Mouse (Mus musculus) embryo, embryonic 11.5 days (tissue): ENCODE measurements around the gene Sf3b6.
A peak's percentile ranks its signal among the peaks of the same experiment; 100 is the strongest.

Source experiments
- DNase-seq: peaks from one replicate; pipeline ENCODE4 v3.0.0-alpha.2; 2012; ENCODE audit warnings: low read depth, low spot score

Gene Sf3b6

DNA sequence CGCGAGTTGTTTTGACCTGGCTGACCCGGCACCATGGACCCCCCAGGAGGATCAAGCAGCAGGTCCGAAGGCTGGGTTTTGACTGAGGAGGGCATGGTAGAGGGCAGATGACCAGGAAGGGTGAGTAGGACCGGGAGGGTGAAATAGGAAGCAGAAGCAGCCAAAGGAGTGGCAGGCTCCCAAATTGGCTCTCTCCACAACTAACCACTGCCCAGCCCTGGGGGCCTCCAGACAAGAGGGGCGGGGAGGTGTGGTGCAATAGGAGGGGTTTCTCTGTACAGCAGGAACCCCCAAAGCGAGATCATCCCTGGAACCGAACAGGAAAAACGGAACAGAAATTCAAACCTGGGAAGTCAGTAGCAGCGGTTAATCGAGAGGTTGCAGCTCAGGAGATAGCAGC is 23.4 kb downstream of the Sf3b6 start:
- no peak for DNase-seq

DNA sequence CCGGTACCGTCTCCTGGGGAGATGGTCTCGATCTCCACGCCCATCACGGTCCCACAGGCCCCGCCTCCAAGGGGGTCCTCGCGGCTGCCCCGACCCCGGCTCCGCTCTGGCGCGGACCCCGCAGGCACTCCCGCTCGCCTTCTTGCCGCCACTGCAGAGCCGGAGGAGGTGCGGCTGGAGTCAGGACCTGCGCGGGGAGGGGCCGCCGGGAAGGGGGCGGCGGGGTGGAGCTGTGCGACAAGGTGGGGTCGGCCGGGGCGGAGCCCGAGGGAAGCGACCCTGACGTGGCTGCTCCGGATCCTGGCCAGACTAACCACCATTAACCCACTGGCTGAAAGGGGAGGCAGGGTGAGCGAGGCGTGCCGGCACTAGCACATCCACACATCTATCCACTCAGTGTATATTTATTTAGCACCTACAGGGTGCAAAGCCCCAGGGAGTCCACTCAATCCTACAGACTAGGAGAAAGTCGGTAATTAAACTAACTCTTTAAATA is 24.1 kb downstream of the Sf3b6 start, which contains the start of gene Fkbp1b:
TSS of gene Fkbp1b (minus strand) at position 200 of the 496 bp plus-strand sequence.
- peak; percentile 46 for DNase-seq

DNA sequence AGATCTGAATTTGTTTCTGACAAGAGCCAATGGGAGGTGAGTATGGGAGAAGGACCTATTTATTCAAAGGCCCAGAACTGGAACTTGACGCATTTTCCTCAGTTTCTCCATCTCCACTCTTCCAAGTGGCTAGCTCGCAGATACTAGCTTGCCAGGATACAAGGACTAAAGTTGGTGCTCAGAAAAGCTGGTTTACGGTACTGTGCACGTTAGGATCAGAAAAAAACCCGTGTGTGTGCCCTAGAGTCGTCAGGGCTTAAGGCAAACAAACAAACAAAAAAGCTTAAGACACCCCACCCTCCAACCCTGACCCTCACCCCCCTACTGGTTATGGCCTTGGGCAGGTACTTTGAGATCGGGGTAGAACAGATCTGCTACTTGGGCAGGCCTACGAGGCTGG is 25.1 kb downstream of the Sf3b6 start:
- no peak for DNase-seq

DNA sequence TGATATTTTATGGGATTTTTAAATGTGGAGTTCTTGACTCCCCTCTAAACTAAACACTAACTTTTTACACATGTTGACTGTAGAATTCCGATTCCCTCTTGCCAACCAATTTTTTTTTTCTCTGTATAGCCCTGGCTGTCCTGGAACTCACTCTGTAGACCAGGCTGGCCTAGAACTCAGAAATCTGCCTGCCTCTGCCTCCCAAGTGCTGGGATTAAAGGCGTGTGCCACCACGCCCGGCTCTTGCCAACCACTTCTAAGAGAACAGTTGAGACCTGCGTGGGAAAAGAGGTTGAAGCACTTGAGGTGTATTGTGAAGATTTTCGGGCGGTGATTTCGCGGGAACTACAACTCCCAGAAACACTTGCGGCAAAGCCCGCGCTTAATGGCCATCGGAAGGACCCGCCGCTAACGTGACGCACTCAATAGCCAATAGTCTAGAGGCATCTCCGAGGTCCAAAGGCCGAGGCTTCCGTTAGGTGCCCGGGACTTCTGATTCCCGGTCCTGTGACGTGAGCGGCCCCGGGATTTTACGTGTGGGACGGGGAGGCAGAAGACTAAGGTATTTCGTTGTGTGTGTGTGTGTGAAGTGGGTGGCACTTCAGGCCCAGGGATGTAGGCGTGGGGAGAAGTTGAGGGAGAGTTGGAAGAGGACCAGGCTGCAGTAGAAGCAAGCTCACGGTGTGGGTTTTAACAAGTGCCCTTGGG is 25.7 kb downstream of the Sf3b6 start, which contains the start of gene Wdcp:
TSS of gene Wdcp (plus strand) at position 414 of the 708 bp plus-strand sequence.
- peak; percentile 83 for DNase-seq

DNA sequence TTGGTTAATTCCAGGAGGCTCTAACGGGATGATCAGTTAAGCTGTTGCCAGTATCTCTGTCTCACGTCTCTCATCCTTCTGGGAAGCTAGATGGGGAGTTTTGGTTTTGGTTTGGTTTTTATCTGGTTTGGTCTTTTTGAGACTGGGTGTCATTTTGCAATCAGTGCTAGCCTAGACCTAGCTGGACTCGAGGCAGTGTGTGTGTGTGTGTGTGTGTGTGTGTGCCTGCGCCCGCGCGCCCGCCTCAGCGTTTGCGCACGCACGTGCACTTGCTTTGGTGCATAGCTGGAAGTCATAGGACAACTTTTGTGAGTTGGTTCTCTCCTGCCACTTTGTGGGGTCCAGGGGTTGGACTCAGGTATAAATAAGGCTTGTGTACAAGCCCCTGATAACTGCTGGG is 26.4 kb downstream of the Sf3b6 start:
- DNase-seq = no peak

DNA sequence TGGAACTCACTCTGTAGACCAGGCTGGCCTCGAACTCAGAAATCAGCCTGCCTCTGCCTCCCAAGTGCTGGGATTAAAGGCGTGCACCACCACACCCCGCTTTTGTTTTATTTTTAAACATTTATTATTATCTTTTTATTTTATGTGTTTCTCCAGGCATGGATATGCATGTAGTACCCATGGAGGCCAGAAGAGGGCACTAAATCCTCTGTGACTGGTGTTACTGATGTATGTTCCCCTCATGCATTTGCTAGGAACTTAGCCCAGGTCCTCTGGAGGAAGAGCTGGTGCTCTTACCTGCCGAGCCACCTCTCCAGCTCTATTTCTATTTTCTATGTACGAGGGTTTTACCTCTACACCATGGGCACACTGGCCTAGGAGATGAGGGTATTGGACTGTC is 38.8 kb downstream of the Sf3b6 start:
- DNase-seq = no peak

DNA sequence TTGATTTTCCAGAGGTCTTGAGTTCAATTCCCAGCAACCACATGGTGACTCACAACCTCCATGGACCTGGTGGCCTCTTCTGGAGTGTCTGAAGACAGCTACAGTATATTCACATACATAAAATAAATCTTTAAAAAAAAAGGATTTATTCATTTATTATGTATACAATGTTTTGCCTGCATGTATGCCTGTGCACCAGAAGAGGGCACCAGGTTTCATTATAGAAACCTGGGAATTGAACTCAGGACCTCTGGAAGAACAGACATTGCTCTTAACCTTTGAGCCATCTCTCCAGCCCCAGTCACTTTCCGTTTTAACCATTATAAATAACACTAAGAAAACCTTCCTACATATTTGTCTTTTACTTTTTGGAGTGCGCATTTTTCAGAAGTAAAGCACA is 39.5 kb downstream of the Sf3b6 start:
- DNase-seq = no peak

DNA sequence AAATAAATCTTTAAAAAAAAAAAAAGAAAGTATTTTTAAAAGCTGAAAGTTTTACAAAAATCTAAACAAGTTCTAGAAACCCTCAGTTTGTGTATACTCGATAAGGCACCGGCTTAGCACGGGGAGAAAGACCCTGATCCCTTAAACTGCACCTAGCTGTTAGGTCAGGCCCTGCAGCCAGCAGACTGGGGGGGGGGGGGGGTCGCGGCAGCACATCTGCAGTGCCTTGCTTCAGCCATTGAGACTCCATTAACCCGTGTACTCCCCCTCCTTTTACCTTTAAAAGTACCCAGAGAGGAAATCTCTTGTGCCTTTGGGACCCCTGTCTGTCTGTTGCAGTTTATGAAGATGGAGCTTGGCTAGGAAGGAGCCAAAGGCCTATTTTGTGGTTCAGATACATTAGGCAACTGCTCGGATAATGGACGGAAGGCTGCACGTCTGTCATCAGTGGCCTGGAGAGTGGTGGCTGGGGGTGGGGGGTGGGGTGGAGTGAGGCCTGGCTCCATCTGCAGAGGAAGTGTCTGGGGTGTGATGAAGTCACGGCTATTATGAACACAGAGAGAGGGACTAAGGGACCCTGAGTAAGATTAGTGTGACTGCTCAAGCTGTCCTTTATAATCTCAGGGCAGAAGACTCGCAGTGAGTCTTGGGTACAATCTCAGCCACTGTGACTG is 42.0 kb downstream of the Sf3b6 start:
- no peak for DNase-seq

DNA sequence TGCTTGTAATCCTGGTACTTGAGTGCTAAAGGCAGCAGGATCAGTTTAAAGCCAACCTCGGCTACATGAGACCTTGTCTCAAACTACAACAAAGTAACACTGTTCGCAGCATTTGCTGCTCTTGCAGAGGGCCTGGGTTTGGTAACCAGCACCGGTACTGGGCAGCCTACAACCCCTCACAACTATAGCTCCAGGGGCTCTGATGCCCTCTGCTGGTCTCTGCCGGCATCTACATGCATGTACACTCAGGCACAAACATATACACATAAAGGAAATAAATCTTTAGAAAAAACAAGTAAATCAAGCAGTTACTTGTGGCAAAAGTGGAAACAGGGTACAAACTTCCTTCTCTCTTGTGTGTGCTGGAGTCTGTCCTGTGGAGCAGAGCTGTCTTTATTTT is 45.3 kb downstream of the Sf3b6 start:
- no peak for DNase-seq

DNA sequence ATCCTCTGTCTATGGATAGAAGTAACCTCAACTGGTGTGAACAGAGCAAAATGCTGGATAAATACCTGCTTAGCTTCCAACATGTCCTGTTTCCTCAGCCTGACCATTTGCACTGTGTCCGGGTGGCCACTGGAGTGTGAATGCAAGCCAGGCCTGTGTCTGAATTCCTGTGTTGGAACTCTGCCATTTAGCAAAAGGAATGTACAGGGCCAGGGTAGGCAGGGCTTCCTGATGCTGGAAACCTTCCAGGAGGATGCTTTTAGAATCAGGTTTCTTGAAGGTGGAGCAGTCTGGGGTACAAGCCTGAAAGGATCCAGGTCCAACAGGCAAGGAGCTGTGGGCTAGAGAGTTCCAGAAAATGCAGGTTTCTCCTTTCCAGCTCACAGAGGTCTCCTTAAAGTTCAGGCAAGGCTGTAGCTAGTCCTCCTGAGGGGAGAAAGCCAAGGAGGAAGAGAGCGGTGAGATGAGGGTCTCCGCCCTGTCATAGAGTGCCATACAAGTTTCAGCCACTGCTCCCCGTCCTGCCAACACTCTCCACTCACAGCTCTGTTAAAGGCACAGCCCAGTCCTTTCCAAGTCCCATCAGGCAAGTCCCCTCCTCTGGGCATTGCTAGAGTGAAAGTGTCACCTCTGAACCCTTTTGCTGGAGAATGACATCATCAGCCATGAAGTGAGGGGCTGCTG is 46.5 kb downstream of the Sf3b6 start:
- DNase-seq = no peak

DNA sequence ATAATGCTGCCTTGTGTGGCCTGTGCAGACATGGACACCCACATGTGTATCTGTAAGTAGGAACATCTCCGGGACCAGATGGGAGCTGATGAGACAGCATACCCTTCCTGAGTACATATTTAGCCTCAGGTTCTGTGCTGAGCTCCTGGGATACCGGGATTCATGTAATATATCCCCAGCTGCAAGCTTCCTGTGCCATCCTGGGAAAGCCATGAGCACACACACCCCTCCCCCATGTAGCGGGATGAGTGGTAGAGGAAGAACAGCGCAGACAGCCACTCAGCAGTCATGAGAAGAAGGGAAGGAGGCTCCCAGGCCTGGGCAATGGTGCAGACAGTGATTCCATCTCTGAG is 47.0 kb downstream of the Sf3b6 start:
- no peak for DNase-seq

DNA sequence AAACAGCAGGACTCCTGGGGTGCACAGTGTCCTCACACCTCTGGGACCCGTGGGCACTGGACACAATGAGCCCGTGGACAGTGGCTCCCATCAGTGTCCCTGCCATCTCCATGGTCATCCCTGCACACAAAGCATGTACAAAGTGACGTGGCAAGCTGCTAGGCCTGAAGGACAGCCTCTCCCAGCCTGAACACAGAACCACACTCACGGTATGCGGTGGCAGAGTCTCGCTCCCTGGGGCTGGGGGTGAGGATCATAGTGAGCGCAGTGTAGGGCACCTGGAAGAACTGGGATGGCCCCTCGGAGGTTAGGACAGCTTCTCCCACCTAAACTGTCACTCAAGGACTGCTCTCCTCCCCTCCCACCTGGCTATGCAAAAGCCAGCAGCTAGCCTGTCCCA is 51.6 kb downstream of the Sf3b6 start:
- DNase-seq = no peak

DNA sequence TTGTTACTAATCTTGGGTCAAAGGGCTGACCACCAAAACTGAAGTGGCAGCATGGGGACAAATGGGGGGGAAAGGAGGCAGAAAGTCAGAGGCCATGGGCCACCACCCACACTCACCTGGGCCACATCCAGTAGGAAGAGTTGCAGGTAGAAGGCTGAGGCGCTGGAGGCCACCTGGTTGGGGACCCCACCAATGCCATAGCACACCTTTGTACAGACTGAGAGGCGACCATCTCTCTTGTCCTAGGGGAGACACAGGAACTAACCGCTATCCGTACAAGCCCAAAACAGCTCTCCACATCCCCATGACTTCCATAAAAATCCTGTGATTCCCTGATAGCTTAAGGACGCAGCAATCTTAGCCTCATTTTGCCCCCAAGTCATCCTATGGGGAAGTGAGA is 53.9 kb downstream of the Sf3b6 start:
- DNase-seq = no peak

DNA sequence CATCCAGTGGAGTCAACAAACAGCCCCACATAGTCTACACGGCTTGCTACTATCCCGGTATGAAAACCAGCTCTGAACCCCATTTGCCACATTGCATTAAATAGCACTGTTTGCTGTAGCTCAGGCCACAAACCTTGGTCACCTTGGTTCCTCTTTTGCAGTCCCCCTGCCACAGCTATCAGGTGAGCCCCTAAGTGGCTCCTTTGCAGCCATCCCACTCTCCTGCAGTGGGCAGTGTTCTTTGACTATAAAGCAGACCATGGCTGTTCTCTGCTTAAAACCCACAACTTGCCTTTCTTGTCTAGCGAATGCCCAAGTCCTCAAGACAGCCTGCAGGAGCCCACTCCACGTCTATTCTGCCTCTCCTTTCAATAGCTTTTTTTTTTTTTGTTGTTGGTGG is 54.9 kb downstream of the Sf3b6 start:
- no peak for DNase-seq

DNA sequence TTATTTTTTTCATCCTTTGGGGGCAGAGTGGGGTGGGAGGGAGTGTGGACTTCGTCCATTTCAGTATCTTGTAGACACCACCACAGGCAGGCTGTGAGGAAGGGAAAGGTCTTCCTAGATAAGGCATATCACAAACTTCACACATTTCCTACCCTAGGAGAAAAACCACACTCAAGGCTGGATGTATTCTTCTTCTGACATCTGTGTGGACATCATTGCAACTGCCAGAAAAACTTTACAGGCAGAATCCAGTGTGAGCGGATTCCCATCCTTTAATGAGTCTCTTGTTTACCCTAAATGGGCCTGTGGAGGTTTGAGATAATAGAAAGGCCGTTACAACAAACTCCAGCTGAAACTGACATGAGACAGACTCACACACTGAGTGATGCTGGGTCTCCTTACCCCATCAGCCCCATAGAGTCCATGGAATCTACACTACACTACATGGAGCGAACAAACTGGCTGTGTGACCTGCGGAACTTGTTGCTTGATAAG is 55.7 kb downstream of the Sf3b6 start:
- no peak for DNase-seq

DNA sequence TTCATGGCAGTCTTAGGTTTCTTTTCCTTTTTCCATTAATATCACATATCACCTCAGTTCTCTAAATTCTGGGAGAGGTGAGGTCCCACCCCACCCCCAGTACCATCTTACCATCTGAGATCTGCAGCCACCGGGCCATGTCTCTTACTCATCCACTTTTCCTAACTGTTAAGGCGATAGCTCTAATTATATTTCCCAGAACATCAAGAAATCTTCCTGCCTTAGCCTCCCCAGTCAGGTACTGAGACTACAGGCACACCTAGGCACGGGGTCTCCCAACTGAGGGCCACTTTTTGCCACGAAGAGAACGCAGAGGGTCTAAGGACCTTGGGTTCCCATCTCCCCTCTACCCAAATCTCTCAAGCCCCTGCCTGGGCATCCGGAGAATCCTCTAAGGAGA is 56.2 kb downstream of the Sf3b6 start:
- no peak for DNase-seq

DNA sequence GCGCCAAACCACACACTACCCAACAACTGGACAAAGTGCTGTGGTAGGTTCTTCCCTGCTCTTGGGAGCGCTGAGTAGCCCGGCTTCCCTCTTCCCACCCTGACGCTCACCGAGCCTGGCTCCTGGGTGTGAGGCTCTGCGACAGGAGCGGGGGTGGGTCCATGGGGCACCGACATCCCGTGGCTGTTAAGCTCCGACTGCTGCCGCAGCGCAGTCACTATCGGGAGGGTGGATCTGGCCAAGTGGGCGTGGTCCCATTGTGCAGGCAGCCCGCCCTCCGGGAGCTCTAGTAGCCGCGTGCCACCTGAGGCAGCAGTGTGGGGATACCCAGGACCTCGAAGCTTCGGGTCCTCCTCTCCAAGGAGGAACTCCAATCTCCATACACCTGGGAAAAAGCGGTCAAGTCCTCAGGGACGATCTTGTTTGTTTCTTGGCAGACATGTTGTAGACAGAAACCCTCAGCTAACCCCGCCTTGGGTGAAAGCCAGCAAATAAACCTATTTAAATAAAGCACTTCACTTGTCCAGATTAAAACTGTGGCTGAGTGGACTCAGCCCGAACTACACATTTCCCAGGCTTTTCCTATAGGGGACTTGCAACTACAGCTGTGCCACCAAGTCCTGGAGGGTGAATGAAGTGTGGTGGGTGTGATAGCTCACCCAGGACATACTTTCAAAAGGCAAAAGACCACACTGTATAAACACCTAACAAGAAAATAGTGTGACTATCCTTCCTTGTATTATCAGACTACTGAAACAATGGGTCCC is 57.0 kb downstream of the Sf3b6 start, which contains the start of gene Mfsd2b:
TSS of gene Mfsd2b (minus strand) at position 199 of the 767 bp plus-strand sequence.
- DNase-seq = peak; percentile 47

DNA sequence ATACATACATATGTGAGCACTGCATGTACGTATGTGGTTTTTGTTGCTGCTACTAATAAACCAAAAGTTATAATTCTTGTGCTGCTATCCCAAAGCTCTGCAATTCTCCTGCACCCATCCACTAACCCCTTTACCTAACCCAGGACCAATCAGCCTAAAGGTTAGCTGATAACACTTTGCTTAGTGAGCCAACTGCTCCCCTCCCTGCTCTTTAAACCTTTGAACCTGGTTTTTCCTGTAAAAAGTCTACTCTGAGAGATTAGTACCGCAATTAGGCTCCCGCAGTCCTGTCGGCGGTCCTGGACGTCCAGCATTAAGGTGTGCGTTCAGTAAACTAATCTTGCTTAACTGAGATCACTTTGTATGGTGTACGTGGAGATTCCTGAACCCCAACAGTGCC is 58.3 kb downstream of the Sf3b6 start:
- DNase-seq = no peak
